Mouse (Mus musculus): ENCODE measurements around the gene Nr5a2.

DNA sequence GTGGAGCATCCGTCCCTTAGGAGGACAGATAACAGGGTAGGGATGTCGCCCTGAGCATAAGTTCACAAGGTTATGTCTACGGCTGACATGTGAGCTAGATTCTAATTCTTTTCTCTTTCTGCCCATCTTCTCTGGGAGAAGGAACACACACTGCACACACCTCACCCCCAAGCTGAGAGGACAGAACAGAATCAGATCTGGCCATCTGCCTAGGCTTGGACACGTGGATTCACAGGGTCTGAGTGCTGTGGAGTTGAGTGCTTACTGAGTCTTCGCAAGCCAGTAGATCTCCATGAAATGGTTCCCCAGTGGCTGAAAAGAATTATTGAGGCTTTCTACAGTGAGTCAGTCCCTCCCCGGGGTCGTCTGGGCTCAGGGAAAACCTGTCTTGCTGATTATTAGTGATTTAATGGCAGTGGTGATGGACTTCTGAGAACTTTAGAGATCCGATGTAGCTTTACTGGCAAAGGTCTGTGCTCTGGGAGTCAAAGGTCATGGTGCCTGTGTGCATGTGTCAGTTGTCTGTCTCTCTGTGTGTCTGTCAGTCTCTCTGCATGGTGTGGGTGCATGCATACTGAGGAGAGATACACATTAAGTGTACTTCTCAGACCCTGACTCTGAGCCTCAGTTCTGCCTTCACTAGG lies 24.8 kb downstream of the Nr5a2 start:
- TF ChIP-seq CTCF (IDR thresholded peaks at IDR 0.05; ENCODE audit: low read depth) (no peak), EP300 (IDR thresholded peaks at IDR 0.05; ENCODE audit: low read depth) (no peak)

Data from liver, postnatal 0 days (tissue).